Mouse (Mus musculus): ENCODE results near the gene Enox1. TPM values are rescaled to one million over a fixed set of nuclear protein-coding genes. Genes with fewer than 3 reads are reported as not detected.

Gene Enox1
- polyA plus RNA-seq, 1 experiment: 0.30 TPM

DNA sequence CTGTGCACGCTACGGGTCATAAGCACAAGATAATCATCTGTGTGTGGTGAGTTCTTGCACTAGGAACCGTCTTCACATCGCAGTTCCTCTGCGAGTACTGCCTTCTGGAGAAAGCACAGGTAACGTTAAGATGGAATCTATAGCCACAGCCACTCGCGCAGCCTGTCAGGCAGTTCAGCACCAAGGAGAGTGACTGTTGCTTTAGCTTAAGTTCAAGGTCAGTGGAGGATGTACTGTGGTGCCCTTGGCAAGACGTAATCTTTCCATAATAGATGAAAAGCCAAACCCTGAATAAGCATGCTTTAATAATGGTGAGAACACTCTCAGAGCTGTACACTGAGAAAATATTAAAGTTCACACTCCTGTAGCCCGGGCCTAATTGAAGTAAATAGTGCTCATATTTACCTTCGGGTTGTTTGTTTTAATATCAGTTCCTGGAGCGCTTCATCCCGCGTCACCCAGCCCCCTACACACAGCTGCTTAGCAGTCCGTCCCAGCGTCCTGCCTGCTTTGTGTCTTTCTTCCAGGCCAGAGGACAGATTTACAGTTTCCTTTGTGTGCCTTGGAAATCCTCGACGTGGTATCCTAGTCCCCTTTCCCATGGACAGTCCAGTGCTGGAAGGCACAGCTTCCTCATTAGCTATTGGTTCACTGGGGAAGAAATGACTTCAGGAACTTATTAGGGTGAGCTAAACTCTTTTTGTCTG, 38.9 kb downstream of the Enox1 start:
- Histone ChIP-seq H3K27ac (ENCODE audit: insufficient read depth, low read depth, low read length) (no peak overlapping the region), H3K27me3 (ENCODE audit: control insufficient read depth, insufficient read depth, low read length) (no peaks in the 10 kb centered on the region), H3K4me1 (ENCODE audit: control insufficient read depth, insufficient read depth, insufficient read length, low read length) (no peaks in the 10 kb centered on the region), H3K36me3 (ENCODE audit: control insufficient read depth, insufficient read depth, low read length) (no peaks in the 10 kb centered on the region), H3K4me3 (ENCODE audit: low read depth, low read length) (no peak overlapping the region)
- TF ChIP-seq POLR2A (IDR thresholded peaks at IDR 0.05; ENCODE audit: low read depth, low read length) (no peak), CTCF (IDR thresholded peaks at IDR 0.05; ENCODE audit: extremely low read depth, insufficient read length, insufficient replicate concordance, low read depth, low read length) (no peak)
- WGBS: 42% methylated on average over 18 of the region's 18 CpGs

DNA sequence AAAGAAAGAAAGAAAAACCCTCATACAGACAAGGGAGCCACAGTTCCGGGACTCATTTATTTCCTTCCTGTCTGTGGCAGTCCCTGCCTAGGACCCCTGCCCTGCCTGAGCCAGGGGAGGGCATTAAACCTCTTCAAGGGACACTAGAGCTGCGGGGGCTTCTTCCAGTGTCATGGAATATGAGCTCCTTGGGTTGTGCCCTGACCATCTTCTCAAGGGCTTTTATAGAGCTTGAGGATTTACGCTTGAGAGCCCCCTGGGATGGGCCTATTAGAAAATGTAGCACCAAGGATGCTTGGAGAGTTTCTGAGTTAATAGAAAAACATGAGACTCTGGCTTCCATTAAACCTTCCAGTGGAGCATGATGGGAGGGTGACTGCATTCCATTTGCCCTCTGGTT, 39.7 kb downstream of the Enox1 start:
- H3K4me3 ChIP-seq (ENCODE audit: low read depth, low read length): no peak overlapping the region
- H3K27me3 ChIP-seq (ENCODE audit: control insufficient read depth, insufficient read depth, low read length): no peaks in the 10 kb centered on the region
- no peaks in the 10 kb centered on the region for H3K36me3 ChIP-seq (ENCODE audit: control insufficient read depth, insufficient read depth, low read length)
- WGBS: 80% methylated on average over 3 of the region's 3 CpGs
- no peak overlapping the region for H3K27ac ChIP-seq (ENCODE audit: insufficient read depth, low read depth, low read length)
- no peaks in the 10 kb centered on the region for H3K4me1 ChIP-seq (ENCODE audit: control insufficient read depth, insufficient read depth, insufficient read length, low read length)
- TF ChIP-seq CTCF (IDR thresholded peaks at IDR 0.05; ENCODE audit: extremely low read depth, insufficient read length, insufficient replicate concordance, low read depth, low read length): no peak
- no peak for TF ChIP-seq POLR2A (IDR thresholded peaks at IDR 0.05; ENCODE audit: low read depth, low read length)

DNA sequence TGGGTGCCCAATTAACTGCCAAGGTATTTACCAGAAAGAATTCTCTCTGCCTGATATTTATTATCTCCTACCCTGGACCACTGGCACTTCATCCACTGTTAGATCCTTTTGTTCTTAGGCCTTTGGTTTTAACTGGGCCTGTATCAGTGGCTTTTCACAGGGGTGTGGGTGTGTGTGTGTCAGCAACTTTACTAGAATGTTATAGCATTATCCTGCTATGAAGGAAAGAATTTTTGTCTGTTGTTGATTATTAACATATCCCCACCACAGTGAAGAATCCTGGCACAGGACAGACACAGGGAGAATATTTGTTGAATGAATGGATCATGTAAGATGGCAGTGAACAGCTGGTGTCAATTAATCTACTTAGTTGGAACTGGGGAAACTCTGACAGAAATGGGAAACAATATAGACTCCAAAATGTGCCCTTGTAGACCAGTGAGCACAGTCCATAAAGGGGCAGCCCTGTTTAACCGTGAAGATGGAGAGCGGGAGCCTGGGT, 40.9 kb downstream of the Enox1 start:
- Histone ChIP-seq H3K4me1 (ENCODE audit: control insufficient read depth, insufficient read depth, insufficient read length, low read length) (no peaks in the 10 kb centered on the region), H3K36me3 (ENCODE audit: control insufficient read depth, insufficient read depth, low read length) (no peaks in the 10 kb centered on the region), H3K27ac (ENCODE audit: insufficient read depth, low read depth, low read length) (no peak overlapping the region), H3K27me3 (ENCODE audit: control insufficient read depth, insufficient read depth, low read length) (no peaks in the 10 kb centered on the region), H3K4me3 (ENCODE audit: low read depth, low read length) (no peak overlapping the region)
- TF ChIP-seq CTCF (IDR thresholded peaks at IDR 0.05; ENCODE audit: extremely low read depth, insufficient read length, insufficient replicate concordance, low read depth, low read length) (no peak), POLR2A (IDR thresholded peaks at IDR 0.05; ENCODE audit: low read depth, low read length) (no peak)
- 84% methylated on average over 2 of the region's 2 CpGs for WGBS

DNA sequence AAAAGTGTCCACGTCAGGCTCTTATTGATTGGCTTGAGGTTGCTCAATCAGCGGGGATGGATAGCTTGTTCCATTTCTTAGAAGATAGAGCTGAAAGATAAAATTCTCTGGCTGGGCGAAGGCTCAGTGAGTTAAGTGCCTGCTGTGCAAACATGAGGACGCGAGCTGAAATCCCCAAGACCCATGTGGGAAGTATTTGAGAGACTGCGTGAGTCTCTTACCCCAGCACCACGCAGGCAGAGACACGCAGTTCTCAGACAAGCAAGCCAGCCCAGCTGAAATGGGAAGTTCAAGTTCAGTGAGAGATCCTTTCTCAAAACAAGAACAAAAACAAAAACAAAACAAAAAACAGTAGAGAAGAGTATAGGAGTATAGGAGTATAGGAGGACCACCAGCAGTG, 54.3 kb downstream of the Enox1 start:
- no peak for TF ChIP-seq CTCF (IDR thresholded peaks at IDR 0.05; ENCODE audit: extremely low read depth, insufficient read length, insufficient replicate concordance, low read depth, low read length)
- H3K27me3 ChIP-seq (ENCODE audit: control insufficient read depth, insufficient read depth, low read length): no peaks in the 10 kb centered on the region
- no peak overlapping the region for H3K27ac ChIP-seq (ENCODE audit: insufficient read depth, low read depth, low read length)
- no peaks in the 10 kb centered on the region for H3K36me3 ChIP-seq (ENCODE audit: control insufficient read depth, insufficient read depth, low read length)
- H3K4me1 ChIP-seq (ENCODE audit: control insufficient read depth, insufficient read depth, insufficient read length, low read length): no peaks in the 10 kb centered on the region
- H3K4me3 ChIP-seq (ENCODE audit: low read depth, low read length): no peak overlapping the region
- WGBS: 35% methylated on average over 8 of the region's 8 CpGs

DNA sequence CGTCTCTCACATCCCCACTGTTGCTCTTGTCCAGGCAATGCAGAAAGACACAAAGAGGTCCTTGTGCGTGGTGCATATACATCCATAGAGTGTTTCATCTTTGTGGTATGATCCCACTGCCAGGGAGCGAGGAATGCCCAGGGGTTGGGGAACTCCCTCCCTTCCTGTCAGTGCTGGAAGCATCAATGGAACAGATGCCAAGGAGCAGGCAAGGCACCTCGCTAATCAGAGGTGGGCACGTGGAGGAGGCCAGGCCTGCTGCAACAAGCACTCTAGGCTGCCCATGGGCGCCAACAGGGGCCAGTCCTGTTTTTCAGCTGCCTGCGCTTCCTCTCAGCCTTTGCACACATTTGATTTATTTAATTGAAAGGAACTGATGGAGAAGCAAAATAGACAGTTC, 56.6 kb downstream of the Enox1 start:
- no peak overlapping the region for H3K27ac ChIP-seq (ENCODE audit: insufficient read depth, low read depth, low read length)
- WGBS: 76% methylated on average over 7 of the region's 7 CpGs
- no peak overlapping the region for H3K4me3 ChIP-seq (ENCODE audit: low read depth, low read length)
- H3K27me3 ChIP-seq (ENCODE audit: control insufficient read depth, insufficient read depth, low read length): no peaks in the 10 kb centered on the region
- H3K36me3 ChIP-seq (ENCODE audit: control insufficient read depth, insufficient read depth, low read length): no peaks in the 10 kb centered on the region
- no peak for TF ChIP-seq CTCF (IDR thresholded peaks at IDR 0.05; ENCODE audit: extremely low read depth, insufficient read length, insufficient replicate concordance, low read depth, low read length)
- no peak for TF ChIP-seq POLR2A (IDR thresholded peaks at IDR 0.05; ENCODE audit: low read depth, low read length)
- no peaks in the 10 kb centered on the region for H3K4me1 ChIP-seq (ENCODE audit: control insufficient read depth, insufficient read depth, insufficient read length, low read length)

DNA sequence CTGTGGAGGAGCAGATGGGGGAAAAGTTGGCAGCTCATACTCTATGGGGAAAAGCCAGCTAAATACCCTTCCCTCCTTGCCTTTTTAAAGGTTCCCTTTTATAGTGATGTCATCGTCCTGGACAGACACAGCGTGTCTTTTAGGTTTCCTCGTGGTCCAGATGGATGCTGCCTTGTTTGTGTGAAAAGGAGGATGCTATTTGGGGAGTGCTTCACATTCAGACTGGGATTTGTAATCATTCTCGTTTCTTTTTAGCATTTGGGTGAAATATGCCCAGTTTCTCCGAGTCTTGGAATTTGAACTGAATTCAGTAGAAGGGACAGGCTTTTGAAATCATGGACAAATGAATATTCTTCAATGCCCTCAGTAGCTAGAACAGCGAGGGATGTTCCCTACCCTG, 58.3 kb downstream of the Enox1 start:
- 81% methylated on average over 6 of the region's 6 CpGs for WGBS
- no peaks in the 10 kb centered on the region for H3K36me3 ChIP-seq (ENCODE audit: control insufficient read depth, insufficient read depth, low read length)

DNA sequence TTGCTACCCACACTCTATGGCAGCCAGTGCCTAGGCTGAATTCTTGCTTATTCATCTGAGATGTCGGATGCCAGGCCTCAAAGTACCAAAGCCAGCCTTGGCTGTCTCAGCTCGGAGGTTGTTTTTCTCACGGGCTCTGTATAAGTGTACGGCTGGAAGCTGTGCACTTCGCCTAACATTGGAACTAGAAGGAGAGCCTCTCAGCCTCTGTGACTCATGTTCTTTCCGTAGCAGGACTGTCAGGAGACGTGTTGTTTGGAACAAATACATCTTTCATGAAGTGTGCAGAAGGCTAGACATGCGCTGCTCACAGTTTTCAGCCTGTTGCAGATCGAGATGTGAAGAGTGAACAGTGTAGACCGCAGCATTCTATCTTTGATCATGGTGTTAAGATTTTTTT, 68.8 kb downstream of the Enox1 start:
- 82% methylated on average over 10 of the region's 10 CpGs for WGBS
- Histone ChIP-seq H3K4me3 (ENCODE audit: low read depth, low read length) (no peak overlapping the region), H3K4me1 (ENCODE audit: control insufficient read depth, insufficient read depth, insufficient read length, low read length) (no peaks in the 10 kb centered on the region), H3K27me3 (ENCODE audit: control insufficient read depth, insufficient read depth, low read length) (no peaks in the 10 kb centered on the region), H3K27ac (ENCODE audit: insufficient read depth, low read depth, low read length) (no peak overlapping the region), H3K36me3 (ENCODE audit: control insufficient read depth, insufficient read depth, low read length) (no peaks in the 10 kb centered on the region)
- no peak for TF ChIP-seq POLR2A (IDR thresholded peaks at IDR 0.05; ENCODE audit: low read depth, low read length)
- TF ChIP-seq CTCF (IDR thresholded peaks at IDR 0.05; ENCODE audit: extremely low read depth, insufficient read length, insufficient replicate concordance, low read depth, low read length): no peak

More for the DNA sequence above, 58.3 kb downstream of the Enox1 start:
- Histone ChIP-seq H3K4me3 (ENCODE audit: low read depth, low read length) (no peak overlapping the region), H3K27ac (ENCODE audit: insufficient read depth, low read depth, low read length) (no peak overlapping the region), H3K4me1 (ENCODE audit: control insufficient read depth, insufficient read depth, insufficient read length, low read length) (no peaks in the 10 kb centered on the region), H3K27me3 (ENCODE audit: control insufficient read depth, insufficient read depth, low read length) (no peaks in the 10 kb centered on the region)
- TF ChIP-seq POLR2A (IDR thresholded peaks at IDR 0.05; ENCODE audit: low read depth, low read length): no peak
- TF ChIP-seq CTCF (IDR thresholded peaks at IDR 0.05; ENCODE audit: extremely low read depth, insufficient read length, insufficient replicate concordance, low read depth, low read length): no peak
